Mouse (Mus musculus) lung, postnatal 0 days (tissue): ENCODE results near the gene Hmx2.

ENCODE experiments used
- CTCF ChIP-seq: IDR thresholded peaks from 2 replicates; pipeline ENCODE4 v1.5.1; 2016; ENCODE audit warnings: antibody characterized with exemption, mild to moderate bottlenecking
- EP300 ChIP-seq: IDR thresholded peaks from 2 replicates; pipeline ENCODE4 v1.6.1; 2016; ENCODE audit warnings: antibody characterized with exemption, mild to moderate bottlenecking, control low read depth

DNA sequence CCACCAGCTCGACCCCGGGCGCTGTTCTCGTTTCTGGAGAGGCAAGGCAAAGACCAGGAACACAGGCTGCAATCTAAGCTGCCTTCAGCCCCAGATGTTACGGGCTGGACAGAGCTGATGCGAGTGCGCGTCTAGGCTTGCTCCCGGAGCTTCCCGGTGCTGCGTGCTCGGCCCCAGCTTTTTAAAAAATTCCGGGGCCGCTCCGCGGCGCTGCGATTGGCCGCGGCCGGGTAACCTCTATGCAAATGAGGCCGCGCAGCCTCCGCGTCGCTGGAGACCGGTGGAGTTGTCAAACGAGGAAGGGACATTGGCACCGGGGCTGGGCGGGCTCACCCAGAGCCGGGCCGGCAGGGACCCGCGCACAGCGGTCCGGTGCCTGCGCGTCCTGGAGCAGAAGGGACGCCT, 5.2 kb downstream of the Hmx2 start:
- no peak for TF ChIP-seq CTCF
- no peak for TF ChIP-seq EP300
